Mouse (Mus musculus) E14TG2a.4 (cell line): ENCODE measurements around the gene Sst.

Experiments
- CTCF ChIP-seq: conservative IDR thresholded peaks from 2 replicates; pipeline ENCODE4 v1.5.1; 2014; ENCODE audit warnings: low read length
- NANOG ChIP-seq: IDR thresholded peaks from 2 replicates; pipeline ENCODE4 v1.6.1; 2014; ENCODE audit warnings: borderline replicate concordance, low read length, mixed read lengths
- POU5F1 ChIP-seq: IDR thresholded peaks from 2 replicates; pipeline ENCODE4 v1.6.1; 2014; ENCODE audit warnings: low read length, borderline replicate concordance

DNA sequence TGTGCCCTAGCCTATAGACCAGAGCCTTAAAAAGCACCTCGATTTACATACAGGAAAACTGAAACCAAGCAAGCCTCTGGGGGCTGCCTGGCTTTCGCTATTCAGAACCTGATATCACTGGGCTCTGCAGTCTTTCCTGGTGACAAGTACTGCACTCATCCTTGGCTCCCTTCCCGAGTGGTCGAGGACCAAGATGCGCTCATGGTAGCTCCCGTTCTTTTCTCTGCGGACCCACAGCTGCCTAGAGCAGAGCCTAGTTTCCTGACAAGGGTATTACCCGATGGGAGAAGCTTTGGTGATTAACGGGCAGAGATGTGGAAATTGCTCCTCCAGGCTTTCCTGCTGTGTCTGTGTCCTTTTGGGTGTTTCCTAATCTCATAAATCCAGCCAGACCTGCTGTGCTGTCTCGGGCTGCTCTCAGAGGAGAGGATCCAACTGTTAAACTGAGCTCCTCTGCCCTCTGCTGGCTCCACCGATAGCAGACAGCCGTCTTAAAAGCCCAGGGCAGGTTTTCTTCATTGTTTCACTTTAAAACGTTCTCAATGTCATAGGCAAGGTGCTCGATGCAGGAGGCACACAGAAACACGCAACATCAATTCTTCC lies 7.3 kb upstream of the Sst start:
- TF ChIP-seq CTCF, result peak; percentile 40
- TF ChIP-seq POU5F1, result no peak
- TF ChIP-seq NANOG, result no peak
